Mouse (Mus musculus) adrenal gland, postnatal 4 days (tissue): ENCODE measurements at regions not wholly inside any gene's neighbourhood (a gene's known extent, or its start where the extent isn't known, plus 50 kb on each side); places are given as distances from the start of the nearest gene placed in this dataset.
"Not testable (repeated sequence)": the region's sequence is repeated elsewhere in the genome, so short reads cannot be mapped to it uniquely, and the experiment has no call there.

Experiments used
- DNase-seq, 2 experiments: peaks; one replicate each; pipeline ENCODE4 v3.0.0; 2021 to 2022; ENCODE audit warnings: low spot score in 2 of 2, mixed read lengths in 2 of 2

- no peak for DNase-seq
These were observed 94.7 kb upstream of the Jarid2 start for GRCm38 (mm10) chr13:44634616-44635015.

DNA sequence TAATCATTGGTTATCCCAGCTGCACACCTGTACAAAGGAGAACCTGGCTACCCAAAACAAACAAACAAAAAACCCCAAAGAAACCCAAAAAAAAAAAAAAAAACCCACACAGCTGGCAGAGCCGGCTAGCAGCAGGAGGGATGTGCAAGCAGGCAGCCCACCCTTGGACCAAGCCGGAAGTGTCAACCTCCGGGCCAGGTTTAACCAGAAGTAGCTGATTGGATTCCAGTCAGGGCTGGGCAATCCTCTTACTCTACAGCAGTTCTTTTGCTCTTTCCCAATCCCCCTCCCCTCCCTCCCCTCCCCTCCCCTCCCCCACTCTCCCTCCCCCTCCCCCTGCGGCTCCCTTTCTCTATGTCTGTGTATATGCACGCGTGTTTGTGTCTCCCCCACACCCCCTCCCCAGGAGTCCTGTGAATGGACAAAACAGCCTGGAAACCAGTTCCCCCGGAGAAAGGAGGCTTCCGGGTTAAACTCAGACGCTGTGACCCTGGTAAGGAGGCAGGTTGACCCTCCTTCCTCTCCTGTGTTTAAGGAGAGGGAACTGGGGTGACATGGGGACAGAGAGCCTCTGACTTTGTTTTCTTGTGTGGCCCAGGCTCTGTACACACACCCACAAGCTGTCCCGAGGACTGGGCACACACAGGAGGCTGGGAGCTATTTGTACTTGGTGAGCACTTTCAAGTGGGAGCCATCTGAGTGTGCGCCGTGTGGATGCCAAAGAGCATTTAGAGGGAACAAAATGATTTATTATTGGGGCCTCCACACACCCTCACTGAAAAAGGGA lies 93.9 kb upstream of the Jarid2 start:
- DNase-seq: no peak

DNA sequence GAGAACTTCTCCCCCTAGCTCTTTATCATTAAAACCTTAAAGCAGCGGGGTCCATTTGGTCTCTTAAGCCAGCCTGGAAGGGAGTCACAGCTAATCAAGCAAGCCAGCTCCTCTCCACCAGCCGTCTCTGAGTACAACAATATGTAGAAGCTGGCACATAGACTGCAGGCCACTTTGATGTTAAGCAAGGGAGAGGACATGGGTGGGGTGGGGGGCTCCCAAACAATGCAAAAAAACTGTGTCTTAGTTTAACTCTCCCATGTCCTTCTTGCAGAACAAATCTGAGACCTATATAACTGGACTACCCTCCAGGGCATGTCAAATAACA lies 93.3 kb upstream of the Jarid2 start:
- DNase-seq: no peak

- DNase-seq: no peak
These were observed 86.9 kb upstream of the Jarid2 start for GRCm38 (mm10) chr13:44642361-44642760.

- DNase-seq: no peak
These were observed 79.2 kb upstream of the Jarid2 start for GRCm38 (mm10) chr13:44650052-44650451.

- no peak for DNase-seq
These were observed 77.7 kb upstream of the Jarid2 start for GRCm38 (mm10) chr13:44651259-44652238.

DNA sequence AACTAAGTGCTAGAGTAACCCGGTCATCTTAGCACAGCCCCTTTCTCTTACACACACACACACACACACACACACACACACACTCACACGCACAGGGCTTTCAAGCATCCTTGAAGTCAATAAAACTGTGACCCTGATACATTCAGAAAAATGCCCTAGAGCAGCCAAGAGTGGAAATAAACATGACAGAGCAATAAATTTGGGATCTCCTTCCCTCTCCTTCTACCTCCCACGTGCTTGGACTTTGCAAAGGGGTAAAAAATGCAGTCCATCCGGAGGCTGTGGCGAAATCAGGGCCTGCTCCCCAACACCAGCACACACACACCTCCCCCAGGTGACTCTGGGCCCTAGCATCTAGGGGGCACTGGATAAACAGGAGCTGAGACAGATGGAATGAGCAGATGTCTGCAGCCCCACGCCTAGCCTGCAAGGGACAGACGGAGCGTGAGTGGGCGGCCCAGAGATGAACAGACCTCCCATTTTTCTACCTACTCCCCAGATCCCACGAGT lies 71.3 kb upstream of the Jarid2 start:
- DNase-seq: no peak

- no peak for DNase-seq
These were observed 69.4 kb upstream of the Jarid2 start for GRCm38 (mm10) chr13:44659861-44660260.

- no peak for DNase-seq
These were observed 66.2 kb upstream of the Jarid2 start for GRCm38 (mm10) chr13:44663062-44663461.

- DNase-seq: no peak
These were observed 65.5 kb upstream of the Jarid2 start for GRCm38 (mm10) chr13:44663730-44664129.

DNA sequence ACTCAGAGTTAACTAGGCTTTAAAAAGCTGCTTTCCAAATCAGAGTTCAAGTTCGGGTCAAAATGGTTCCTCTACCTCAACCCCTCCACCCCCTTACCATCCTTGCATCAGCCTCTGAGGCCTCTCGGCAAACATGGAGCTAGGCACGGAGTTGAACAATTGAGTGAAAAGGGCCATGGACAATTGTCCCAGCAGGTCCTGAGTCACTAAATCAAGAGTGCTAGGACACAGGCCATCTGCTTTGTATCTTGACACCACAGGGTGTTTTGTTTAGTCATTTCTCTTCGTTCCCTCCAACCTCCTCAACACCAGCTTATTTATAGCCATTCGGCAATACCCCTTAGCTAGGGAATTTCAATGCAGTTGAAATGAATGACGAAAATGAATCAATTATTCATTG lies 59.5 kb upstream of the Jarid2 start:
- no peak for DNase-seq

- no peak for DNase-seq
These were observed 55.8 kb upstream of the Jarid2 start for GRCm38 (mm10) chr13:44673337-44673966.

DNA sequence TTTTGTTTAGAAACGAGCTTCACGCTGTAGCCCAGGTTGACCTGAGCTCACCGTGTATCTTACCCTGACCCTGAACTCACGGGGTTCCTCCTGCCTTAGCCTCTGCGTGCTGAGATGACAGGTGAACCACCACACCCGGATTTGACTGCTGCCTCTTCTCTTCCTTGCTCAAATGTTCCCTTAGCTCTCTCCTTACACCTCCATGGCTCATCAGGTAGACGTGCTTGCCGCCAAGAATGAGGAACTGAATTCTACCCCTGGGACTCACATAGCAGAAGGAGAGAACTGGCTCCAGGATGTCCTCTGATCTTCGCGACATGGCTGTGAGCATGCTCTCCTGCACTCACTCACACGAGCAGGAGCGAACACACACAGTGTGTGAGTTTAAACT lies 55.3 kb upstream of the Jarid2 start:
- no peak for DNase-seq

- DNase-seq: no peak
These were observed 54.2 kb upstream of the Jarid2 start for GRCm38 (mm10) chr13:44674926-44675650.

- DNase-seq: no peak
These were observed 53.2 kb upstream of the Jarid2 start for GRCm38 (mm10) chr13:44676041-44676440.

DNA sequence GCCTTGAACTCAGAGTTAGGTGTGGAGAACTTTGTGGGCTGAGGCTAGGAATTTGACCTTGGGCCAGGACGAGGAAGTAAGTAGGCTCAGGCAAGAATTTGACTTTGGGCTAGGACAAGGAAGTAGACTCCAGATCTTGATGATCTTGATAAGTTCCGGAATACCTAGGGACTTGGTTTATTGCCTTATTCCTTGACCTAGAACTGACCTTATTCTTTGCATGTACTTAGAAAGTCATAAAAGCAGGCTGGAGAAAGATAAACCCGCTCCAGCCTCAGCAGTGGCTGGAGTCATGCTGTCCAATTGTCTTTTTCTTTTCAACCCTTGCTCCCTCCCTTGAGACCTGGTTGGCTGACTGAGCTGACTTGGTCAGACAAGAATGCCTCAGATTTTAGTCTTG lies 51.2 kb upstream of the Jarid2 start:
- DNase-seq: no peak

GRCm38 (mm10) chr13:44679457-44679856 lies 49.8 kb upstream of the Jarid2 start:
- not testable (repeated sequence) for DNase-seq
